Mouse (Mus musculus) T-helper 2 cell (primary cell): ENCODE results near the gene Zfp872.
"Not testable (repeated sequence)": the region's sequence is repeated elsewhere in the genome, so short reads cannot be mapped to it uniquely, and the experiment has no call there.

ENCODE experiments used
- in situ Hi-C: fragments of 300-600 bp; cut with MboI, MseI; formaldehyde crosslinking; loops from one replicate; pipeline ENCODE4 v1.15.1; 2025; ENCODE audit warnings: high pct_unique_total_duplicates

Zfp872 gene

GRCm38 (mm10) chr9:22188025-22188611 lies at the start of gene Zfp872:
Gene Zfp872 (plus strand): TSS chr9:22188090.
- in situ Hi-C loops = no loop called here

- in situ Hi-C loops = no loop called here
Observed at GRCm38 (mm10) chr9:22138480-22138879, 49.4 kb upstream of the Zfp872 start.

- in situ Hi-C loops = loop anchor here (5.0 kb wide), 1 partner anchor 72 kb away; no protein-coding TSS in a partner anchor
Observed at GRCm38 (mm10) chr9:22139746-22140145, 48.1 kb upstream of the Zfp872 start.

DNA sequence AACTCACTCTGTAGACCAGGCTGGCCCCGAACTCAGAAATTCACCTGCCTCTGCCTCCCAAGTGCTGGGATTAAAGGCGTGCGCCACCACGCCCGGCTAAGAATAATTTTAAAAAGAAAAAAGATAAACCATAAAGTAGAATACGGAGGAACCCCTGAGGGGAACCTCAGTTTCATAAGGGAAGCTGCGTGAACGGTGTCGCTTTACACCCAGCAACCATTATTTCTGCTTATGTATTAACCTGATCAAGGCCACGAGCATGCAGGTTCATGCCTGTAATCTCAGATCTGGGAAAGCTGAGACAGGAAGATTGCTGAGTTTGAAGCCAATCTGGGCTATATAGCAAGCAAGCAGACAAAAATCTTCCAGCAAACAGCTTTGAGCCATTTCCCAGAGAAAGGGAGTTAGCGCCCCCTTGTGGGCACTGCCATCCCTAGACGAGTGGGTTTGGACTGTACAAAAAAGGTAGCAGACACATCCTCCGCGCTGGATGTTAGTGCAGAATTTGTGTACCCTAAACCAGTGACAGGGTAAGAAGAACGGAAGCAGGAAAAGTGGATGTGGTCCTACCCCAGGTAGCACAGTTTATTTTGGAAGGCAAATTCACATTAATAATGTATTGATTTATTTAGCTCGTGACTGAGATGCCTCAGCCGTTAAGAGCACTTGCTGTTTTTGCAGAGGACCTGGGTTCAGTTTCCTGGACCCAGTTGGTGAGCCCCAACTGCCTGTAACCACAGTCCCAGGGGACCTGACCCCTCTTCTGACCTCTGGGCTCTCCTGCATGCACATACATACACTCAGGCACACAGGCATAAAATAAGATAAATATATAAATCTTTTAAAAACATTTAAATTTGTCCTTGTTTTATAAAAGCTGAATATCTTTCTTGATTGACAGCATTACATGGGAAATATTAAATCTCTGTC lies 44.5 kb upstream of the Zfp872 start:
- in situ Hi-C loops = loop anchor here (5.0 kb wide), 1 partner anchor 76 kb away; no protein-coding TSS in a partner anchor

GRCm38 (mm10) chr9:22144304-22144965 lies 43.5 kb upstream of the Zfp872 start:
- in situ Hi-C loops = loop anchor here (5.0 kb wide), 1 partner anchor 77 kb away; no protein-coding TSS in a partner anchor

GRCm38 (mm10) chr9:22149426-22150248 lies 38.3 kb upstream of the Zfp872 start:
- in situ Hi-C loops = no loop called here

DNA sequence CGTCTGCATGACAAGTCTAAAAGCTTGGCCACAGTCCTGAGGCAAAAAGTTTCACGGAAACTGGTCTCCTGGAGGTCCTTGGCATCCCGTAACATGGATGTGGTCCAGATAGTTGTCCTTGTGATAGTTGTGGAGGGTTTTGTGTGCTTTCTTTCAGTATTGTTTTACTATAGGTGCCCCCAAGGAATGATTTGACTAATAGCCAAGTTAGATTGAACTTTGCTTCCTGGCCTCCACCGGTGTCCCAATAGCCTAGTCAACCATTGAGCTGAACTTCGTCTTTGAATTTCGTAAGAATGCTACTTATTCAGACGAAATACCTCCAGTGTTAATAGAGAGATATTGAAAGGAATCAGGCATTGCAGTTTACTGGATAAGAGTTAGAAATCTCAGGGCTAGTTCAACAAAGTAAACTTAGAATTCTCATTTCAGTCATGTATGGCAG lies 37.6 kb upstream of the Zfp872 start:
- in situ Hi-C loops = not testable (repeated sequence)

DNA sequence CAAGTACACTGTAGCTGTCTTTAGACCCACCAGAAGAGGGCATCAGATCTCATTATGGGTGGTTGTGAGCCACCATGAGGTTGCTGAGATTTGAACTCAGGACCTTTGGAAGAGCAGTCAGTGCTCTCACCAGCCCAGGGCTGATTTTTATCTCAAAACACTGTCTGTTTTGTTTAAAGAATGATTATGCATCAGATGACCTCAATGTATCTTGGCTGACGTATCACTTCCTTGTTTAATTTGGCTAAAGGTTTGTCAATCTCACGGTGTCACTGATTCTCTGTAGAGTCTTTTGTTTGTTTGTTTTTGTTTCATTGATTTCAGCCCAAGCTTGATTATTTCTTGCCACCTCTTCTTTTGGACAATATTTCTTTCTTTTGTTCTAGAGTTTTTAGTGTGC lies 36.9 kb upstream of the Zfp872 start:
- in situ Hi-C loops = no loop called here

DNA sequence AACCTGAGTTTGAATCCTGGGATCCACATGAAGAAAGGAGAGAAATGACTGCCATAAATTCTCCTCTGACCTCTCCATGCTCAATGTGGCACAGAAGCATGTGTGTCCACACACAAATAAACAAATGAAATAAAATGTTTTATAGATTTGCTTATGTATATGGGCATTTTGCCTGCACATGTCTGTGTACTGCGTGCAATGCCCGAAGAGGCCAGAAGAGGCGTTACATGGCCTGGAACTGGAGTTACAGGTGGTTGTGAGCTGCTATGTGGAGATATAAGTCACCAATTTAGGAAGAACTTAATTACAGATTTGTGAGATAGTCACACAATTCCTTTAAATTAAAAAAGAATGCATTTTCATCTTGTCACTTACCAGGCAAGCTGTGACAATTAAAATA lies 34.1 kb upstream of the Zfp872 start:
- in situ Hi-C loops = no loop called here

GRCm38 (mm10) chr9:22155614-22156013 lies 32.3 kb upstream of the Zfp872 start:
- in situ Hi-C loops = no loop called here

DNA sequence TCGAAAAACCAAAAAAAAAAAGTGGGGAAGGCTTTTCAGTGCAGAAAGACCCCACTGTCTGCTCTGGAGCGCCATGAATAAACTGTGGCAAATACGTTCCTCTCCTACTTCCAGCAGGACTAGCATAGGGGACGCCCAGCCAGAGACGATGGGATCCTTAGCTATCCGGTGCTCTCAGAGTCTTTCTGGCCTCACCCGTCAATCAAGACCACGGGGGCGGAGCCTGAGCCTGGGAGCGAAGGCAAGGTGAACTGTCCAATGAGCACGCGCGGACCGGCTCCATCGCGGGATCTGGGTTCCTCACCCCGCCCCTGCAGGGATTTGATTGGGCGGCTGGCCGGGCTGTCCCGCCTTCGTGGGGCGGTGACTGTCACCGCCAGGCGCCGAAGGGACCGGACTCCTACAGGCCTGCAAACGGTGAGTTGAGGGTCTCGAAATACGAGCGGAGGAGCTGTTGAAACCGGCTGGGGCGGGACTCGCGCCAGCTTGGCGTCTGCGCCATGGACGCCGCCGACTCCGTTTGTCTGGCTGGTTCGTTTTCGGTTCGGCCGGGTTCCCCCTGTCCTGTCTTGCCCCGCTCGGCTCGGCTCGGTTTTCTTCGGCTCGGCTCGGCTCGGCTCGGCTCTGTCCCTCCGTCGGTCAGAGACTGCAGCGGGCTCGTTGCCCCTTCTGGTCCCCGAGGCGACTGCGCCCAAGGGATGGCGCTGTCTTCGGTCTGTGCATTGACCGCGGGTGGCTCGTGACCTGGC lies 31.2 kb upstream of the Zfp872 start, which contains the start of gene Pigyl:
Pigyl (plus strand) TSS at position 350 of the 749 bp plus-strand sequence.
- in situ Hi-C loops = no loop called here

DNA sequence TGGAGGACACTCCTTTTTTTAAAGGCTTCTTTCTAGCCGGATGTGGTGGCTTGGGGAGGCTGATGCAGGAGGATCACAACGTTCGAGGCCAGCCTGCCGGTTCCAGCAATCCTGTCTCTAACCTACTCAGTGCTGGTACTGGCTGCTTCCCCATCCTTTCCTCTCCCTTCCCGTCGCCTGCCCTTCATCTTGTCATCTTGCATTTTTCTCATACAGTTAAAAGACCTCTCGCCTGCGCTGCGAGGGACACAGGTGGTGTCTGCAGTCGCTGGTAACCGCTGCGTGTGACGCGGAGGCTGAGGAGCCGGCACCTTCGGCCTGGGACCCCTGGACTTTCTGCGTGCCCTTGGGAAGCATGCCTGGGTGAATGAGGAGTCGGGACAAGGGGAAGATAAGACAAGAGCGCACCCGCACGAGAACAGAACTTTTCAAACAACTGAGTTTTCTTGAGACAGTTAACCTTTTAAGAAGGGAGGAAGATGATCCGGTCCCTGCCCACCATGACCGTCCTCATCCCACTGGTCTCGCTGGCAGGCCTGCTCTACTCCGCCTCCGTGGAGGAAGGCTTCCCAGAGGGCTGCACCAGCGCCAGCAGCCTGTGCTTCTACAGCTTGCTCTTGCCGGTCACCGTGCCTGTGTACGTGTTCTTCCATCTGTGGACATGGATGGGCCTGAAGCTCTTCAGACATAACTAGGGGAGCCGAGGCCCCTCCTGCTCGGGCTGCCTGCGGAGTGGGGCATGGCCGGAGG lies 30.2 kb upstream of the Zfp872 start:
- in situ Hi-C loops = no loop called here

GRCm38 (mm10) chr9:22161299-22161698 lies 26.6 kb upstream of the Zfp872 start:
- in situ Hi-C loops = no loop called here

DNA sequence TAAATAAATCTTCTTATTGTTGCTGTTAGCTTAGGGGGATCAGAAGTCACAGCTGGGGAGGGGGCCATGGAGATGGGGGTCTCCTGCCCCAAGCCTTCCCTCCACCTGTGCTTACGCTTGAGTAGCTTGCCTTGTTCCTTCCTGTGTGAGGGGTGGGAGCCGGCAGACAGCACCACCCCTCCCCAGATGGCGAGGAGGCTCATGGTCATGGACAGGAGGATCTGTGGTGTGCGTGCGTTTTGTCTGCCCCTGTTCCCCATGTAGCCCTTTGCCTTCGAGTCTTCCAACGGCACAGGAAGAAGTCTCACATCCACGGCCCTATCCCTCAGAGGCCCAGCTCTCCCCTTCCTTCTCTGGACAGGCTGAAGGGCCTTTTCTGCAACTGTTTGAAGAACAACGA lies 25.6 kb upstream of the Zfp872 start:
- in situ Hi-C loops = no loop called here

GRCm38 (mm10) chr9:22162912-22163311 lies 25.0 kb upstream of the Zfp872 start:
- in situ Hi-C loops = no loop called here

DNA sequence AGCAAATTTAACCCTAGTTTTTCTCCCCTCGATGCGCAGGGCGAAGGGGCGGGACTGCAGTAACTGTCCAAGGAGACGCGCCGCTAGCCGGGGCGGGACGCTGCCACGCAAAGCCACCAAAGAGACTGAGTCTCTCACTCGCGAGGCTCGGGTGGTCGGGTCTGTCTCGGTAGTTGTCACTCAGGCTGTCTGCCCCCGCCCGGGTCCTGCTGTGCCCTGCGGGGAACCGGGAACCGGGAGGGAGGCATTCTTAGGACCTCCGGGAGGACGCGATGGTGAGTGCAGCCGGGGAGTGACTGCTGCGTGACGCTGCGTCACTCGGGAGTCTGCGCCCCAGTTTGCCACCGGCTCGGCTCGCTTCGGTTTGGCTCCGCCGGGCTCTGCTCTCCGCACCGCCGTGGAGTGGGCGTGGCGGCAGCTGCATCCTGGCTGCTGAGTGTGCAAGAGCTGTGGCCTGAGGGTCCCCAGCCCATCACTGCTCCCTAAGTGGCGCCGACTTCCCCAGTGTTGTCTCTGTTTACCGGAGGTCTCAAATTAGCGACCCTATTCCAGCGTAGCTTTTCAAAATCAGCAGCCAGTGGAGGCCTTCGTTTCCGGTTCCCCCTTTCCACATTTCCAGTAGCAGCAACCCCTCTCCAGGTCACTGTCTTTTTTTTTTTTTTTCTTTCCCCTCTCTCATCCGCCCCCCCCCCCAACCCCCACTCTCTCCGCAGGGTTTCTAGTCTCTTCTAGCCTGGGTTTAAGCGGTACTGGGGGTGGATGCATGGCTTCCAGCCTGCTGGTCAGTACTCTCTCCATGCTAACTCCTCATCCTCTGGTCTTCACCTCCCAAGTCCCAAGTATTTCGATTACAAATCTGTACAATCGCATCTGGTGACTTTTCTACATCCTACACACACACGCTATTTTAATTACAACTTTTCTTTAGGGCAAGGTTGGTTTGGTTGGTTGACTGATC lies 22.9 kb upstream of the Zfp872 start:
- in situ Hi-C loops = no loop called here

- in situ Hi-C loops = no loop called here
Observed at GRCm38 (mm10) chr9:22165964-22166363, 21.9 kb upstream of the Zfp872 start.

DNA sequence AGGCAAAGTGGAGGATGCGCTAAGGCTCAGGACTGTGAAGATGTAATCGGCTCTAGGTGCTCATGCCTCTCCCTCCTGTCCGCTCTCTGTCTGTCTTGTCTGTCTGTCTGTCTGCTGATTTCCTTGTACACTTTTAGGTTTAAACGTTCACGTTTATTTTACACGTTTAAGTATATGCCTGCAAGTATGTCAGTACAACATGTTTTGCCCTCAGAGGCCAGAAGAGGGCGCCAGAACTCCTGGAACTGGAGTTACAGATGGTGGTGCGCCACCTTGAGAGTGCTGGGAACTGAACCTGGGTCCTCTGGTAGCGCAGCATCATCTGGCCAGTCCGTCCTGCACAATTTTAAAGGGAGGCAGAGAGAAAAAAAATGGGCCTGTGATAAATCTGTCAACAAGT lies 21.2 kb upstream of the Zfp872 start:
- in situ Hi-C loops = no loop called here

GRCm38 (mm10) chr9:22167751-22168150 lies 20.1 kb upstream of the Zfp872 start:
- in situ Hi-C loops = no loop called here
